Mouse (Mus musculus): ENCODE measurements around the gene Rarb. TPM values are rescaled to one million over a fixed set of nuclear protein-coding genes. Genes with fewer than 3 reads are reported as not detected.
A peak's percentile ranks its signal among the peaks of the same experiment; 100 is the strongest.
"Not testable (repeated sequence)": the region's sequence is repeated elsewhere in the genome, so short reads cannot be mapped to it uniquely, and the experiment has no call there.

Rarb gene
- total RNA-seq (2021), result 10 to 100 TPM; 16.8 to 20.3 TPM

DNA sequence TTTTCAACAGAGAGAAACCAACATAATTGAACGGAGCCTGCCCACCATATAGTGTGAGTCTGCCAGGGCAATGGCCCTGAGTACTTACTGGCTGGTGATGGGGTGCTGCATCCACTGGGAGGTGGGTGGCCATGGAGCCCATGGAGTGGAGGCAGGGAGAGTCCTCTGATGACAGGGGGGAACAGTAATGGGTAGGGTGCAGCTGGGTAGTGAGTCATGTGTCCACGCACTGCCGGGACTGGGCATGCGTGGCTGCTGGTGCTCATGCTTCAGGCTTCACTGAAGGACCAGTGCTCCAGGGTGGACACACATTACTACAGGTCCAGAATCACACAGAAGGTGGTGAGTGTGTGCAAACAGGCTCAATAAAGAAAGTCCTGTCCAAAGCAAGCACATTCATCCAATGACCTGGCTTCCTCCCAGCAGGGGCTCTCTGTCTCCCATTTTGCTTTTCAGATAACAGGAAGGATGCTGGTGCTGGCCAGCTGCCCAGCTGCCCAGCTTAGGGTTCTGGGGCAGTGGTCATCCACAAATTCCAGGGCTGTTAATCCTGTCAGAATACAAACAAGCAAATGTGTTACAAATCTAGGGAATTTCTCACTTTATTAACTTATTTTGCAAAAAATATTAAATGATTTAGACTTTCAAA lies at the start of gene Rarb:
Rarb (minus strand) TSS at position 555 of the 649 bp plus-strand sequence.
- DNase-seq, result peak; percentile 5

DNA sequence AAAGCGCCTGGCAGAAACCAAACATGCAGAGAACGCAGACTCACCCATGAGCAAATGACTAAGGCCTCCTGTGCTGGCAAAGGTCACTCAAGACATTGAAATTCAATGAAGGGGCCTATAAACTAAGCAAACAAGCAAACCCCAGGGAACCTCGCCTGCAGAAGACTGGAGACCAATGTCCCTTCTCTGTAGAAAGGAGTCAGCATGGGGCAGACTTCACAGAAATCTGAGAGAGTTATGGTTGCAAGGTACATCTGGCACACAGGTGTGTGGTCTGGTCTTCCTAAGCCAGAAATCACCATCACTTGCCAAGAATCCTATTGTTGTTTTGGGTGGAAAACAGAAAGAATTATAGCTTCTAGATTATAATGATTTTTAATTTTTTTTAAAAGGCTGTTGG lies 23.1 kb upstream of the Rarb start:
- DNase-seq, result no peak

DNA sequence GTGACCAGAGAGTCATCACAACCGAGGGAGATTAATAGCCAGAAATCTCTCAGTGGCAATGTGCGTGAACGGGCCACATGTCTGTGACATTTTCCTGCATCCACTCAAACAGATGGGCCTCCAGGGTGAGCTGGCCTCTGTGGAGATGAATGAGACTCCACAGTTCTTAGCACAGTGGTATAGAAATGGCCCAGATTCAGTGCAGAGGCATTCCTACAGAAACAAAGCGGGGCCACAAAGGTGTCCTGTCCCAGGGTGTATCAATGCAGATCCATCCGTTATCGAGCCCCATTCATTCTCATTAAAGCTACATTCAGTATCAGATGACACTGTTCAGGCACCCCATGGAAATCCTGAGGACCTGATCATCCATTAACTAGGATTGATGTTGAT lies 22.6 kb upstream of the Rarb start:
- no peak for DNase-seq

DNA sequence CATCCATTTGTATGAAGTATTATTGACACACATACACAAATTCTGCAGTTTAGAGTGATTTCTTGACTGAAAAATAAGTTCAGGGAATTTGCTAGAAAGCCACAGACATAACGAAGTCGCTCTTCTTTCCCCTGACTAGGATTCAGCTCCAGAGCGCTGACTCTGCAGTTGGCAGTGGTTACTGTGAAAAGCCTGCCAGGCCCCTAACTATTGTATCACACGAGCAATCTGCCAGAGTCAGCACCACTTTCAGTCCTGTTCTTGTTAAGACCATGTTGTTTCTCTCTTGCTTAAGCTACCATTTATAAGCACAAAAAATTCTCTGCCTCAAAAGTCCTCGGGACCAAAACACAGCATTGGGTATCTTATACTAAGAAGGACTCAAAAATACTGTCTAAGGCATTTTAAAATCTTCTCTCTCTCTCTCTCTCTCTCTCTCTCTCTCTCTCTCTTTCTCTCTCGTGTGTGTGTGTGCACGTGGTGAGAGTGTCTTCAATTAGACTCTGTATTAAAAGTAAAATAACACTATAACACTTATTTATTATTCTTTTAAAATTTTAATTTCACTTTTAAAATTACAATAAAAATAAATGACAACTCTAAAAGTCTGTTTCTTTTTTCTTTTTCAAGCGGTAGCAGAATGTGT lies 22.1 kb upstream of the Rarb start:
- DNase-seq, result peak; percentile 42

DNA sequence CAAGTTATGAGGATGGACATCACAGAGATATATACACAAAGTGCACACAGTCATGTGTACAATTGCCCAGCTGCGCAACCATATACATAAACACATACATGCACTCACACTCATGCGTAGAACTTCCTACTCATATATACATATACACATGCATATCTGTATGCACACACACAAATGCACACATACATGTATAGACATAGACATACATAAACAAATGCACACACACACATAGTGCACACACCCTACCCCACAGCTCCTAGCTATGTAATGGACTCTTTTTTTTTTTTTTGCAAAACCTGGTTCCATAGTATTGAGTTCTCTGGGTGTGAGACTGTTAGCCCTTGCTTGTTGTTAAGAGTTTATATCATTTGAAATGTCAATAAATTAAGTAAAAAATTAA lies 21.2 kb upstream of the Rarb start:
- no peak for DNase-seq

DNA sequence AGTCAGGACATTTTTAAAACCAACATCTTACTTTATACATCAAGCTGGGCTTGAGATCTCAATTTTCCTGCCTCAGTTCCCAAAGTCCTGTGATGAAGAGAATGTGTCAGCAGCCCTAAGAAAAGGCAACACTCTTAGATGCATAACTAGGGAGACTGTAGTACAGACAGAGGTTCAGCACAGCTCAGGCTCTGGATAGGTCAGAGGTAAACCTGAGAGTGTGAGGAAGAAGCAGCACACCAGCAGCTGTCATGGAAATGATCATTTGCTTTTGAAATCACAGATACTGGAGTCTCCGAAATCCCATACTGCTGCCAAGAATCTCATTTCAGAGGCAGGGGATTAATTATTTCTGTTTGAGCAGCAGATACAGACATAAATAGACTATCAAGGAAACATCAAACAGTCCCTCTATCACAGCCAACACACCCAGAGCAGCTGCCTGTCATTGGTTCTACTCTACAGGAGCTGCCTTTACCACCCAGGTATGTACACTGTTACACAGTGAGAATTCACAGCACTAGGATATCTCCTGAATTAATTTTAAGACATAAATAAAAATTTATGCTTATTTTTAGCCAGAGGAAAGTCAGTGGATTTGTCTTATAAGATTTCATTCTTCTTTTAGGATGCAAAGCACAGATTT lies 3.7 kb downstream of the Rarb start:
- no peak for DNase-seq

DNA sequence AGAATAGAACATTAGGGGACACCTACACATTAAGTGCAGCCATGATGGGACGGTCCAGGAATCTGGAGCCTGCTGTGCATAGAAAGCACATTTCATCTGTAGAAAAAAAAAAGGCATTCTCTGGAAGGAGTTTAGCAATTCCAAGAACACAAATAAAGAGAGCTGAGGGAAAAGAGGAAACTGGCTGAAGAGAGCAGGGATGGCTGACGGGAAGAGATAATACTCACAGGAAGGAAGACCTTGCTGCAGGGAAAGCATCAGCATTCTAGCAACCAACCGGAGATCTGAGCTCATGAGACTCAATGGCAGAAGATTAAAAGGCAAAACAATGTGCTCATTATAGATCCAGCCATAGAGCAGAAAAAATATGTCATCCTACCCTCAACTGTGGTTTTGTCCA lies 12.8 kb downstream of the Rarb start:
- DNase-seq, result no peak

DNA sequence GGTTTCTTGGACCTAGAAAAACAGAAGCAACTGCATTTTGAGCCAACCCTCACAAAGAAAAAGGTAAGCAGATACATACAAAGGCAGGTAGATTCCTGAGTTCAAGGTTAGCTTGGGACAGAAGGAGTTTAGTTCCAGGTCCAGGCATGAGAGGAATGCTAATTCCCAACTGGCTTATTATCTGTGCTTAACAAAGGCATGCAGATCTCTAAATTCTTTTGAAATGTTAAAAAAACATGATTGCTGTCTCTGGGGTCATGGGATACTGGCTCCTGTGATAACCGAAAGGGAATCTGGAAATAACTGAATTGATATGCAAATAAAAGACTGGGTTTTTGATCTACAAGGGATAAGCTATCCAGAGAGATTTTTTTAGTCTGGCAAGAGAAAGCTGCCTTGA lies 28.8 kb downstream of the Rarb start:
- DNase-seq, result no peak

DNA sequence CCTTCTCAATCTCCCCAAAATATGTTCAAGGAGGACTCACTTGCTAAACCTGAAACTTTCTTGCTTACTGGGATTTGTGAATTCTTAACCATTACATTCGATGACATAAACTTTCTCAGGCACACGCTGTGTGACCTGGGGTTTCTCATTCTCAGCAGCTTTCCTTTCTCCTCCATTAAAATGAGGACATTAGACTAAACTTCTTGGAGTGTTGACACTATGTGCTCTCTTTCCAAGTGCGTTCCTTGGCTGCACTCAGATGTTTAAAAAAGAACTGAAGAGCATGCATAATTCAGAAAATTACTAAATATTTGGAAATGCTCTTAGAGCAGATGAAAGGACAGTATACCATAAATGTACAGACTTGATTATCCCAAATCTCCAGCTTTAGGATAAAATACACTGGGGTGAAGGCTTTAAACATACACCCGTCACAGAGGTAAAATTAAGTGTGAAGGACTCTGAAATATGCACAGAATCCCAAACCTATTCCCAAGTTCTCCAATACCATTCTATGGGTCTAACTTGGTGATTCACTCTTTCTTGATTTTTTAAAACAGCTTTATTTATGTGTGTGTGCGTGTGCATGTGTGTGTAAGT lies 36.9 kb downstream of the Rarb start:
- DNase-seq, result no peak

DNA sequence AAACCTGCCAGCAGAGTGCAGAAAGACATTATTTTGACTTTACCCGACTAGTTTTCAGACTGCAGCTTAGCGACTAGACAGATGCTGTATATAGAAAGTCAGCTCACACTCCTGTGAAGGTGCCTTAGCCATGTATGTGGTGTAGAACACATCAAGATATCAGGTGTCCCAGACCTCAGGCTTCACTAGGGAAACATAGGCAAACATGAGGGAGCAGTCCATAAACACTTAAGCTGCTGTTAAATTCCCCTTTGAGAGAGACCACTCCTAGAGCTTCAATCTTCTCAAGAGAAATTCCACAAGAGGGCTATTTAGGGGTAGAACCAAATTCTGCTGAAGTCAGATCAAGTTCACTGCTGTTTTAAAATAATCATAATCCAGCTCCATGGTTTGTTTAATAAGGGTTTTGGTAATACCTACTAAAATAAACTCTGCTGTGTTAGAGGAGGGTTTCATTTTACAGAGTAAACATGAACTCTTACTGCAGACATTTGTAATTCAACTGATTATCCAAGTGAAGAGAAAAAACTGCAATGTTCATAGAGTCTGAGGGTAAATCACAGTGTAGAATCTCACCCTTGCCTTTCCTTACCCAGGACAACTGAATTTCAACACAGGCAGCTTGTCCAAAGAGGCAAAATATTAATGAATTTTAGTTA lies 42.1 kb downstream of the Rarb start:
- no peak for DNase-seq

DNA sequence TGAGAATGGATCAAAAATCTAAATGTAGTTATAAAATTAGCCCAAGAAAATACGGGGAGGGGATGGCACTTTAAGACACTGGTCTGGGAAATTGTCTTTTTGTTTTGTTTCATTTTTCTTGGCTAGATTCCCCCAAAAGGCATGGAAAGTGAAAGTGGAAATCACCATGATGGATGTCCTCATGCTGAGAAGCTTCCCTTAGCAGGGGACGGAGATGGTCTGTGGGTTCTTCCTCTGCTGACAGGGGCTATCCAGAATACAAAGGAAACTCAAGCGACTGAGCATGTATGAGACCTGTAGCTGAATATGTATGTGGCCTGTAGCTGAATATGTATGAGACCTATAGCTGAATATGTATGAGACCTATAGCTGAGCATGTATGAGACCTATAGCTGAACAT lies 46.0 kb downstream of the Rarb start:
- DNase-seq, result no peak

DNA sequence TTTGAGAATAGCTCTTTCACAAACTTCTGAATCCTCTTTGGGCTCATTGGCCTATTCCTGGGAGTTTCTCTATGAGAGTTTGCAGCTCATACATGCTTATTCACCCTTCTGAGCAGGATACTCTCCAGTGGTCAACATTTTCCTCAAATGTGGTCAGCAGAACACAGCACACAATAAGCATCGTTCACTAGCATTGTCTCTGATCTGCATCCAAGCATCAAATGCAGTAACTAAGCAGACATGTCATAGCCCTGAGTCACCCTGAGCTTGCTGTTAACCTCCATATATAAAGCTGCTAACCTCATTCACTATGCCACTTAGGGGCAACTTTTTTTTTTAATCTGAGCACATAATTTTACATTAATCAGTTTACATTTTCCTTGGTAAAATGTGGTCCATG lies 53.1 kb downstream of the Rarb start:
- no peak for DNase-seq

DNA sequence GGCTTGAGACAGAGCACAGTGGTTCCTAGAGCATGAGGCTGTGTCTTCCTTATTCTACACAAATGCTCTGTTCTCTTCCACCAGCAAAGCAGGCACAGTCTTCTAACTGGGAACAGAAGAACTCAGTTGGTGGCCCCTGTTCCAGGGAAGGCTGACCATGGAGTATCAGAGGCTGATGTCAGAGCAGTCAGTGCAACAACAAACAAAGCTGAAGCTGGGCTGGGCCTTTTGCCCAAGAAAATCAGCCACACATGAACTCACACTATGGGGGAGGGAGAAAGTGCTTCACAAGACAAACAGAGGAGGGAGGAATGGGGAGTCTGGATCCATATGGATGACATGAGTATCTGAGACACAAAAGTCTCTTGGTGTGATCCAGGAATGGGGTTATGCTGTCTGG lies 56.2 kb downstream of the Rarb start:
- DNase-seq, result peak; percentile 13

DNA sequence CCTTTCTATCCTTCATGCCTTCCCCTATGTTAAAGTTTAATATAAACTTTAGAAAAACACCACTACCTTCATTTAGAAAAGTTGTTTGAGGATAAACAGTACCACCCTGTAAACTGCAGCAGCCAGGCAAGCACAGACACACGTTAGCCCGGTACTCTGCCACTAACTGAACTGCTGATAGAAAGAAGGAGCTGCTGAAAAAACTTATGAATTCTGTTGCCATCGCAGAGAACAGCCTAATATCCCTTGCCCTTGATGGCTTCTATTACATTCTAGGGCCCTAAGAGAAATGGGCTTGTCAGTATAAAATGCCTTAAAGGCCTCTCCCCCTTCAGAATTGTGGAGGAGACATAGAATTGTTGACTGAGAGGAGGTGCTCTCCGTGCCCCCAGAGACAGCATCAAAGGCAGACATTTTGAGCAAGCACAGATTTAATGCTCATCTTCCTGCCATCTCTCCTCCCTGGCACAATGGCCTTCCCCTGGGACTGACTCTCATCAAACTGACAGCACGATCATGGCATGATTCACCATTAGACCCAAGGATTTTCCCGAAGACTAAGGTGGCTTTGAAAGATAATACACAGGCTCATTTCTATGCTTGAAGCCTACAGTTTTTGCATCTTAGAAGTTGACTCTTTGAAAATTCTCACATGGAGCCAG lies 60.1 kb downstream of the Rarb start:
- DNase-seq, result no peak

DNA sequence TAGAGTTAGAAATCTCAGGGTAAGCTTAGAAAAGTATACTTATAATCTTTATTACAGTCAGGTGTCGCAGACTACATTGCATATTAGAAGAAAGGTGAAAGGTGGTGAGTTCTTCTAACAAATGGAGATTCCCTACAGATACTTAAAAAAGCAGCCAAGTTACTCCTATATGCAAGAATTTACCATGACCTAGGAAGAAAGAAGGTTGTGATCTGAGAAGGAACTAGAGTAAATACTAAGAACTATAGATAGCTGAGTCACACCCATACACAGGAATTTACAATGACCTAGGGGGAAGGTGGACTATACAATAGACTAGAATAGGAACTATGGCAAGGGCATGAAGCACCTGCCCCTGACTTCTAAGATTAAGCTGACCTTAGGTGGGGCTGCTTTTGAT lies 63.4 kb downstream of the Rarb start:
- DNase-seq, result not testable (repeated sequence)

DNA sequence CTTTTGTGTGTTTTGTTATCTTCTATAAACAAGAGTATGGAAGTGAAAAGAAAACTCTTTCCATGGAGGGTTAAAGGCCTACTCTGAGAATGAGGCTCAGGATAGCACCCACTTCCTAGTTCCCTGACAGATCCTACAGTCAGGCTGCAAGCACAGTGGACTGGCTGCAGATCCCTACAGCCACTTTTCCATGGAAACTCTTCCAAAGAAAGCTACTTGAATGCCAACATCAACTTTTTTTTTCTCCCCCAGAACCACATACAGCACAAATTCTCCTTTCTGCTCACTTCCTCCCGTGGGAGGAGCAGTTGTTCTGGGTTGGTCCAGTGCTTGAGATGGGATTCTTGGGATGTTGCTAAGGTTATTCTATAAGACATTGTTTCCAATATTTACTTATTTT lies 66.3 kb downstream of the Rarb start:
- no peak for DNase-seq

DNA sequence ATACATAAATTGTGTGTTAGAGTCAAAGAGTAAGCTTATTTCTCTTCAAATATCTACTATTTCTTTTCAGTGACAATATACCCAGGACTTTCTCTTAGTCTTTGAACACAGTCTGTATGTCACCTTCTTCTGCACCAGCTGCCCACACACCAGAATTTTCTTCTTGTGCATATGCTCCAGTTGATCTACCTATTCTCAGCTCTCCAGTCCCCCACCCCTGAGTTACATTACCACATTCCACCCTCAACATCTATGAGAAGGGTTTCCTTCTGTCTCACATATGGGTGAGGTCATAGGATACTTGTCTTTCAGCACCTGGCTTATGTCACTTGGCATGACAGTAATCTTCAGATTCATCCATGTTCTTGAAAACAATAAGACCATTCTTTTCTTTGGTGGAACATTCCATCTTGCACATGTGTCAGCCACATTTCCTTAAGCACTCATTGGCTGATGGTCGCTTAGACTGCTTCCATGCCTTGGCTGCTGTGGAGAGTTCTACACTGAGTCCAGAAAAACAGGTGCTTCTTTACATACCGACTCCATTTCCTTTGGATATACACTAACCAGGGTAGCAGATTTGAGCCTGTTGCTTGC lies 71.9 kb downstream of the Rarb start:
- DNase-seq, result no peak

DNA sequence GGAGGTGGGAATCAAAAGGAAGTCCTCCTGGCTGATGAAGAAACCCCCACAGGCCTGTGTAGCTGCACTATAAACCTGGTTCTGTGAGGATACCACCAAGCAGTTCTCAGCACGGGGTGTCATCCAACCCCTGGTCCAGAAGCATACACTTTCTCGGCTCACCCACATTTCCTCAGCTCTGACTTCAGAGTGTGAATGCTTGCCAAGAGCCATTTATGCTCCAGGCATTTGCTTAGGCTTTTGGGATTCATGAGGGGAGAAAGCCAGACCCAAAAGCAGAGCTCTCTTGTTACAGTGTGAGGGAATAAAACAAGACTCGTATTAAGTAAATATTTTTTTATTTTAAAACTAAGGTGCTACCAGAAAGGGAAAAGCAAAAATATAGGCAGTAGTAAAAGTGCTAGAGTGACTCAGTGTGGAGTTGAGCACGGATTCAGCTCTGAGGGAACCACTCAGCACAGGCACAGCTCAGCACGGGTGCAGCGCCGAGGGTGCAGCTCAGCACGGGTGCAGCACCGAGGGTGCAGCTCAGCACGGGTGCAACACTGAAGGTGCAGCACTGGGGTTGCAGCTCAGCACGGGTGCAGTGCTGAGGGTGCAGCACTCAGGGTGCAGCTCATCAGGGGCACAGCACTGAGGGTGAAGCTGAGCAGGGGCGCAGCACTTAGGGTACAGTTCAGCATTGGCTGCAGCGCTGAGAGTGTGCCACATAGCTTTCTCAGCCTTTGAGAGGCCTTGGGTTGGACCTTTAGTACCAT lies 77.8 kb downstream of the Rarb start:
- no peak for DNase-seq

DNA sequence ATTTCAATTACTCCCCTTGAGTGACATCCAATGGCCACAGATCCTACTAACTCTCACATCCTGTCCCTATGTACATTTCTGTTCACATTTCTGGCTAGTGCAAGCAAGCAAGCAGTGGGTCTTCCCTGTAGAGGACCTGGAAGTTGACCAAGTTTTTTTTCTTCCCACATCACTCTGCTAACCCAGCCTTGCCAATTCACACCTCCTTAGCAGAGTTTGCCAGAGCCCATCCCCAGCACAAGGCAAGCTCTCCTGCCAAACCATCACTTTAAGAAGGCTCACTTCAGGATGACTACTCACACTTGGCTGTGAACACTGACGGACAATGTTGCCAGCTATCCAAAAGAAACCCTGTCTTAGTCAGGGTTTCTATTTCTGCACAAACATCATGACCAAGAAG lies 80.4 kb downstream of the Rarb start:
- DNase-seq, result no peak

DNA sequence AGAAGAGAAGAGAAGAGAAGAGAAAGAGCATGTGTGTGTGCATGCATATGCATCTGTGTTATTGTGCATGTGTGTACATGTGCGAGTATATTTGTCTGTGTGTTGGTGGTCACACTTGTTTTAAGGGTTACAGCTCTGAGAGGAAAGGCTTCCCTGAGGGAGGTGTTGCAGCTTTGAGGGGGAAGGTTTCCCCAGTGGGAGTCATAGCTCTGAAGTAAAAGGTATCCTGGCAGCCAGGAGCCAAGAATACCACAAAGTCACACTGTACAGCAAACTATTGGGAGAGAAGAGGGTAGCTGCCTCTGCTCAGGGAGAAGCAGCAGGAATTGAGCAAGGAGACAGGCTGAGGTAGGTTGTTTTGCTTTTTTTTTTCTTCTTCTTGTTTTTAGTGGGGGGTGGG lies 81.2 kb downstream of the Rarb start:
- DNase-seq, result no peak

DNA sequence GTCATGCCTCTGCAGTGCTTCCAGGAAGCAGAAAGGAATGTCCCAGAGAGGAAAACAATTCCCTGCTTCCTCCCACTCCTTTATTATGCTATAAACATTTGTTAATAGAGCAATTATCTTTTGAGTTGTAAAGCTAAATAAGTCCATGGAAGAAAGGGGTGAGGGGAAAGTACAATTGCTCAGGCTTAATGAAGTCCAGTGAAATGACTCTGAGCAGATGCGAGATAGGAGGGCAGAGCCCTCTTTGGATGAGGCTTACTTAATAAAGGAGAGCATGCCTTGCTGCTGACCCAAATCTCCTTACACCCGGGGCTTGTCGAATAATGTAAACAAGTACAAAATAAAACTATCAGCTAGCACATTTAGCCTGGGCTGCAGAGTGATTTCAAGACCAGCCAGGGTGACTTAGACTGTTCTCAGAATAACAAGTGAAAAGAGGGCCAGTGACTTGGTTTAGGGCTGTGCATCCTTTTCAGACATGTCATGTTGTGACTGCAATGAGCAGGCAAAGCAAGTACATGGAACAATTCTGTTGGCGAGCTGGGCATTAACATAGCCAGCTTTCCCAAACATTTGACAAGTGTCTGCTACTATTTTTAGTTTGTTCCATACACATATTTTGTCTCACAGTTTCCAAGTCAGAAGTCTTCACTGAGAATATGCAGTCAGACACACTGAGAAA lies 83.5 kb downstream of the Rarb start:
- no peak for DNase-seq

All from heart, postnatal 4 days (tissue).